Mouse (Mus musculus): ENCODE results near the gene Slc38a9. TPM values are rescaled to one million over a fixed set of nuclear protein-coding genes. Genes with fewer than 3 reads are reported as not detected.

The Slc38a9 gene
- total RNA-seq, 2 experiments from 2014 or later: 10.2 to 26.2 TPM

DNA sequence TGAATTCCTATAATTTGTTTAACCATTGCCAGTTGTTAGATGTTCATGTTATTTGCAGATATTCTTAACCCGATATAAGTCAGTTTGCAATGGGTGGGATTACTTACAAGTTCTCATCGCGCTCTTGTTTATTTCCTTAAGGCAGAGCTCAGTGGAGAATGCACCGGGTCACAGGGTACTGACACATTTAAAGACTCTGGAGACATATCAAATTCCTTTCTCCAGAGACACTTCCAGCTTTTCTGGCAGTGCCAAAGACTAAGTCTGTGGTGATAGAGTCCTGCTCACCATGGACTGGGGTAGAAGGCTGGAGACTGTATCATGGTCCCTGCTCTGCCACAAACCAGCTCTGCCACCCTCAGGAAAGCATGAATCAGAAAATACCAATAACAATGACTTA is 102.0 kb downstream of the Slc38a9 start:
- ATAC-seq (replicated peaks; ENCODE audit: poor library complexity, severe bottlenecking): no peak

DNA sequence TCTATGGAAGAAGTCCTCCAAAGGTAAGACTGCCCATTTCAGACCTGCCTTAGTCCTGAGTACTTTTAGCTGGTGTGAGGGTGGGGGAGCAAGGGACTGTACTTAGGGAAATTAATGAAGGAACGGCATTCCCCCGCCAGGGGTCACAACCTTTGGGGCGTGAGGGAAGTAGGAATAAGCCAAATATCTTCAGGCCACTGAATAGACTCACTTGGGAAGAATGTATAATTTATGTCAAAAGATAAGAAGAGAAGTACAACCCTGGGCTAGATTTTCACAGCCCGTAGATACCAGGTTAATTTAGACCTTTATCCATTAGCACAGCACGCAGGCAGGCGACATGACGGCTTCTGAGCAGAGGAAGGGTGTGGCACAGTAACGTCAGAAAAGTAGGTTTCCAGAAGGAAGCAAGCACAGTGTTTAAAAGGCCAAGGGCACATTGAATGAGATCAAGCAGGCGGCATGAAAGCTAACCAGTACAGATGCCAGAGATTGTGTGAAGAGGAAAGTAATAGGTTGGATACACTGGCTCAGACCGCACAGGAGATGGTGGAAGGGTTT is 103.1 kb downstream of the Slc38a9 start:
- ATAC-seq (replicated peaks; ENCODE audit: poor library complexity, severe bottlenecking): no peak

DNA sequence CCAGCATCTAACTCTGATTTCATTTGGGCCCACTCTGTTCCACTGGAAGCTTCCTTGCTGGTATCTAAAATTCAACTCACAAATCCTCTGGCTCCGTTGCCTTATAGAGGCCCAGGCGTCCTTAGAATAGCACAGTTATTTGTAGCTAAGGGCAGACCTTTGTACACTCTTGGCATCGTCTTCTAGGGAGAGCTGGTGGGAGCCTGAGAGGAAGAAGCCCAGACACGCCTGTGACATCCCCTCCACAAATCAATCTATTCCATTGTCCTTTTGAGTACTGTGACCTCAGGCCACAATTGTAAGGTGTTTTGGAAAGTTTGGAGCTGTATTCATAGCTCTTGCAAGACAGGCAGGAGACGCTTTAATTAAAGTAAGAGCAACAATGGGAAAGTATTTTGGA is 104.0 kb downstream of the Slc38a9 start:
- no peak for ATAC-seq (replicated peaks; ENCODE audit: poor library complexity, severe bottlenecking)

DNA sequence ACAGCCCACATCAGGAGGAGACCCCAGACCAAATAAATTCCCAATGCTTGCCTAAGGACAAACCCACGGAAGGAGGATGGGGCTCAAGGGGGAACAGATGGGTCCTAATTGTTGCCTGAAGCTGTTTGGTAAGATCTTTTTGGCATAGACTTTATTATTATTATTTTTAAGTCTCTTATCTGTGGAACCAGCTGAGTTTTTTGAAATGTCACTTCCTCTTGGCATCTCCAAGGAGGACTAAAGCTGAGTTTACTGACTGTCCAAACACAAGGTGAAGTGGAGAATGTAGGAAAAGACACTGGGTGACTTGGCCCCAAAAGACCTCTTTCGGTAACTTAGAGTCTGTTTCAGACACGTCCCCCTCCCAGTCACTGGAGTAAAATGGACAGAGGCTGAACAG is 105.1 kb downstream of the Slc38a9 start:
- no peak for ATAC-seq (replicated peaks; ENCODE audit: poor library complexity, severe bottlenecking)

DNA sequence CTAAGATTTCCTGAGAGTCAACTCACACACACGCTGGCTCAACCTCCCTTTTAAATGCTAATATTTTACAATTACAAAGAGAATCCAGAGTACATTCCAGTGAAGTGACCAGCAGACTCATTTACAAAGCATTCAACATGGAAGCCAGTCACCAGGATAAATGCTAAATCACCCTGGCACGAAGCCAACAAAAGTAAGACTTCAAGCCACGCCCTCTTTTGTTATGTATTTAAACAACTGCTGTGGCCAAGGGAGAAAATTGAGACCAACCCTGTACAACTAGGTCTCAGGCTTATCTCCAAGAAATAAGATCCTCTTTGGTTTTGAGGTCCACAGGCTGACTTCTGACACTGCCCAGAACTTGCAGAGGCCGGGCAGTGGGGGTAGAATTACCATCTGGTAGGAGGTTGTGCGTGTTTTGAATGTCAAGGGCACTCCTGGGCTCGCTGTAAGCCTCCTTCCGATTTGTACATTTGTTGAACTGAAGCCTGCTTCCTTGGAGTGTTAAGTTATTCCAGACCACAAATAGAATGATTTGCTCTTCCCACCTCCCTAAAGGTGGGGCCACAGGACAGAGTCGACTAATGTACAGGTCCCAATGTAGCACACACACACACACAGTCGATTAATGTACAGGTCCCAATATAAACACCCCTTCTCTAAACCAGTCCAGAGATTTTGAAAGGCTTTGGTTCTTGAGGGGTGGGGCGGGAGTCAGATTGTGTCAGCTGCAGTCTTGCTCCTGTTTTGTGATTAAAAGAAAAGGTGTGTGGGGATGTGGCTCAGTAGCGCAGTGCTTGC is 110.2 kb downstream of the Slc38a9 start:
- no peak for ATAC-seq (replicated peaks; ENCODE audit: poor library complexity, severe bottlenecking)

DNA sequence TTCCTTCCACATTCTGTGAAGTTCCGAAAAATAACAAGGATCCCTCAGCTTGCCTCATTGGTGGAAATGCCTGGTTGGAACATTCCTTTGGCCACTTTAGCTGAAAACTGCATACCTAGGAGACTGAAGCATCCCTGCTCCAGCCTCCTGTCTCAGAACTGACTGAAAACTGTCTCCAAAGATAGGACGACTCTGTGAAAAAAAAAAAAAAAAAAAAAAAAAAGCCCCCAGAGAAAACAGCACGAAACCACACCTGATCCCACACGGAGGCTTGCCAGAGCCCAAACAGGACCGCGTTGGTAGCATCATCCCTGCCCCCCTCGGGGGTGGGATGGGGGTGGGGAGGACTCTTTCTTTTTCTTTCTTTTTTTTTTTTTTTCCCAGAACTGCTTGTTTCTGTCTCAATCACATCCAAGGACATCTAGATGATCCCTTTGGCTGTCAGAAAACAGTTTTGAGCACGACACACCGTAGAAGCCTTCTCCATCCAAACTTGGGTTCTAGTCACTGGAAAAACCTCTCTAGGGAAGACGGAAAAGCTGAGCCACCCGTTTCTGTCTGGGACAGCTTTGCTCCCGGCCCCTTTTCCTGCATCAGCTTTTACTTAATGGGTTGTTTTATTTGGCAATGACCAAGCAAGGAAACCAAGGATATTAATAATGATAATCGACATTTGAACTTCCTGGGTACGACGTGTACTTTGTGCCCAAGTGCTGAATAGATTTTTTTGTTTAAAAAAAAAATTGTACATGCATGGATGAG is 111.1 kb downstream of the Slc38a9 start:
- ATAC-seq (replicated peaks; ENCODE audit: poor library complexity, severe bottlenecking): no peak

DNA sequence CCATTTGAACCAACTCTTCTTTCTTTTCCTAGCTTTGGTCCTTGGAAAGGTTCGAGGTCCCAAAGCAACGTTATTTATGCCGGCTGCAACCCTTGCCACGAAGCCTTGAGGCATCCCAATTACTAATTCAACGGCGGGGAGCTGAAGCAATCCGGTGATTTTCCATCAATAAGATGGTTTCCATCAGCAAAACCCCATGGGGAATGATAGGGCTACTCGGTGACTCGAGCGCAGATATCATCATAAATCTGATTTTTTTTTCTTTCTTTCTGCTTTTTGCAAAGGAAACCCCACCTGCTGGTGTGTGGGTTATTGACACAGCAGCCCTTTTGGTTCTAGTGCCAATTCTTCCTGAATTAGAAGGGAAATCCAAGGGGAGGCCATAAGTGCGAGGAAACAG is 111.7 kb downstream of the Slc38a9 start:
- ATAC-seq (replicated peaks; ENCODE audit: poor library complexity, severe bottlenecking): no peak

DNA sequence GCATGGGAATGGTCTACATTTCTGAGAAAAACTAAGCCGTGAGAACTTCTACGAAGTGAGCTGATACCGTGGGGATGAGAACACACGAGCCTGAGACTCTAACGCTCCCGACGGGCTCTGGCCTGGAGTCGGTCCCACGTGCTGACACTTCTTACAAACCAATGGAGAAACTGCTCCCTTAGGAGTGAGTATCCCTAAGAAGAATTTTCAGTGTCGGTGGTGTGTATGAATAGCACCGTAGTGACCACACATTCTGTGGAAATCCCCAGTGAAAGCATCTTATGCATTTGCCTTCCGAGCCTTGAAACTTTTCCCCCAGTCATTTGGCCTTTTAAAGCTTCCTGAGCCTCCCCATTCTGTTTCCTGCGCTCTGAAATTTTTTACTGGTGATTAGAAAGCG is 112.3 kb downstream of the Slc38a9 start:
- ATAC-seq (replicated peaks; ENCODE audit: poor library complexity, severe bottlenecking): no peak

DNA sequence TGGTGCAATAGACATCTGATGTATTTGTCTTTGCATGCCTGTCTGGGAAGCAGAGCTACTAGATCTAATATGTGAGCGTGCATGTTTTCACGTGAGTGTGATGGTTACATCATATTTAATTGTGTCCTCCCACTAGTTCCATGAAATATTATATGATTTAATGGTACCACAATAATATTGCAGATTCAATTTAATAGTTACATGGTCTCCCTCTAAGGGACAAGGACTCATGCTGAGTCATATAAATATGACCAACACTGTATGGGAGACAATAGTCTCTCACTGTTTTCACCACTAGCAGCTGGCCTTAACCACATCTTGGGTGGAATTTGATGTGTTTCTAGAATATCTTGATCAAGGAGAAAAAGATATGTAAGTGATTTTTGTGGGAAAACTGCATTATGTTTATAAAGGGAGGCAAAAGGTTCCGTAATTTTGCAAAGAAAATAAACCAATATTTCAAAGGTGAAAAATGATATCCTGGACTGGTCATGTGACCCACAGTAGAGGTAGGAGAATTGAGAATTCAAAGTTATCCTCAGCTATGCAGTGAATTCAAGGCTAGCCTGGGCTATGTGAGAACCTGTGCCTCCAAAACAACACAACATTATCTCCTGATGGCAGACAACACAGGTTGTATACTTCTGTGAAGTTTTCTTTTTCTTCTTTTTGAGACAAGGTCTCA is 113.6 kb downstream of the Slc38a9 start:
- ATAC-seq (replicated peaks; ENCODE audit: poor library complexity, severe bottlenecking): no peak

DNA sequence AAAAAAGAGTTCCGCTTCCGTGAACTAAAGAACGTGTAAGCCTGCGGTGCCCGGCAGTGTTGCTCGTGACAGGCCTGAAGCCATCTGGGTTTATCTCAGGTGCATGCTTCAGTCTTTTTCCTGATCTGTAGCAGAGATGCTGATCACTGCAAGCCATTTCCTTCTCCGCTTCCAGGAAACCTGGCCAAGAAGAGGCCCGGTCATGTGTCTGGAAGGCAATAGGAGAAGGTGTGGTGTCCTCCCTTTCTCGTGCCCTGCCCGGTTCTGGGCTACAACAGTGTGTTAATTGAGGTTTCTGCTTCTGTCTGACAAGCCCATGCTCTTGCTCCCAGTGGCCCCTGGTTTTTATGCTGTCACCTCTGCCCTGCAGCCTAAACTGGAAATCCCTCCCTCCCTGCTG is 115.3 kb downstream of the Slc38a9 start:
- no peak for ATAC-seq (replicated peaks; ENCODE audit: poor library complexity, severe bottlenecking)

DNA sequence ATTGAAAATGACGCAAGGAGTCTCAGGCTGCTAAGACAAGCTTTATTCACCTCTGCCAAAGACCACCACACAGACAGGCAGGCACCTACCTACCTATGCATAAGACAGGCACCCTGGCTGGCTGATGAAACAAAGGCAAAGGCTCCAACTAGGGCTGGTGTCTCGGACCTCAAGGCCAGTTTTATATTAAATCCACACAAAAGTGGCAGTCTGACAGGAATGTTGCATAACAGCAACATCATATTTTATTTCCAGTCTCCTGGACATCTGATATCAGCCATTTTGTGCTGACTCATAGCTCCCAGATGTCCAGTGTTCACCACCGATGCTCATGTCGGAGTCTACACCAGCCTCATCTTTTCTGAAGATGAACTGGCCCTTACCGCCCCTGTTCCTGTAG is 117.9 kb downstream of the Slc38a9 start:
- no peak for ATAC-seq (replicated peaks; ENCODE audit: poor library complexity, severe bottlenecking)

DNA sequence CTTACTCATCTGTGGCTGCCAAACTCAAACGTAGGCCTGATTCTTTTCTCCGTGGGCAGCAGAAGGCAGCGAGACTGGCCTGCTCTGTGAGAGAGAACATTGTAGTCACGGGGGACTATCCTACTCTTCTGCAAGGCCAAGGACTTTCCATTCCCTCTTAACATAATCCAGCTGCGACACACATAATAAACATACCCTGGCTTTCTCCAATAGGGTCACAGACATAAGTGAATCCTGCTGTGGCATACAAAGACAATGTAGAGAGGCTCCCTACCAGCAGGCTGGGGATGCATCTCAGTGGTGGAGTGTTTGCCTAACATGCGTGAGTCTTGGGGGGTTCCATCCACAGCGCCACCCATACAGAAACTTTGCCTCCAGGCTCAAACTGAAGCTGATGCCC is 124.8 kb downstream of the Slc38a9 start:
- no peak for ATAC-seq (replicated peaks; ENCODE audit: poor library complexity, severe bottlenecking)

DNA sequence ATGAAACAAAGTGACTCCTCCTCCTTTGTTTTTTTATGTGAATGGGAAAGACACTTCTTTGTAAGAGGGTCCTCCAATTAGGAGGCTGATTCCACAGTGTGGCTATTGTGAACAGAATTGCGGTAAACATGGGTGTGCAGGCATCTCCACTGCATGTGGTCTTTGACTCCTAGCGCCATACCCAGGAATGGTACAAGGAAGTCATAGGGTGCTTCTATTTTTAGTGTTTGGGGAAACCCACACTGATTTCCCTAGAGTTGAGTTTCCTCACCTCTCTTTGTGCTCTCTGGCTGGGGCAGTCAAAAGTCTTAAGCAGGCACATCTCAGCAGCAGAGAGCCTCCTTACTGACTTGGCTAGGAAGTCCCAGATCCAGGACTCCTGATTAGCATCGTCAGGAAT is 125.6 kb downstream of the Slc38a9 start:
- no peak for ATAC-seq (replicated peaks; ENCODE audit: poor library complexity, severe bottlenecking)

DNA sequence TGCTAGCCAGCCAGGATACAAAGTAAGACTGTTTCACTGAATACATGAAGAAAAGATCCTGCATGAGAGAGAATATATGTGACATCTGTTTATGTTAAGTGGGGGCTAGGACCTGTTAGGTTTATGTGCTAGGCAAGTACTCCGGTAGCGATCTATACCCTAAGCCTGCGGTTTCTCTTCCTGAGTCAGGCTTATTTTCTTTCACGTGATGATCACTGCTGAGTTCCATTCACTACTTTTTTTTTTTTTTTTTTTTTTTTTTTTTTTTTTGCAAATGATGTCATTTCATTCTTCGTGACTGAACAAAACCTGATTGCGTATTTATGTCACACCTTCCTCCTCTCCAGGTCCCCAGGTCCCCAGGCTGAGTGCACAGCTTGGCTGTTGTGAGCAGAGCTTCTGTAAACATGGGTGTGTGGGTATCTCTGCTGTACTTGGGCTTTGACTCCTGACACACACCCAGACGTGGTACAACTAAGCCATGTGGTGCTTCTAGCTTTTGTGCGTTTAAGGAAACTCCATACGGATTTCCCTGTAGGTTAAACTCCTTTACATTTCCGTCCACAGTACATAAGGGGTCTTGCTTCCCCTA is 126.5 kb downstream of the Slc38a9 start:
- ATAC-seq (replicated peaks; ENCODE audit: poor library complexity, severe bottlenecking): no peak

Other genes with a start within 250 kb of the Slc38a9 start
- gene Il6st, start 196.7 kb upstream of the Slc38a9 start, total RNA-seq (2014; fragmentation: Nextera tagmentation): 47.5 and 70.5 TPM in 2 replicates
- 29.1 and 33.4 TPM in 2 replicates for gene Il6st, start 196.7 kb upstream of the Slc38a9 start, total RNA-seq (2017)
- gene Il31ra, start 66.4 kb upstream of the Slc38a9 start, total RNA-seq (2014; fragmentation: Nextera tagmentation): 6.1 and 7.8 TPM in 2 replicates
- gene Il31ra, start 66.4 kb upstream of the Slc38a9 start, total RNA-seq (2017): 4.6 and 5.5 TPM in 2 replicates
- not detected in 2 replicates for gene Ddx4, start 8.3 kb upstream of the Slc38a9 start, total RNA-seq (2014; fragmentation: Nextera tagmentation)
- not detected in 2 replicates for gene Ddx4, start 8.3 kb upstream of the Slc38a9 start, total RNA-seq (2017)
- gene Plpp1, start 140.0 kb downstream of the Slc38a9 start, total RNA-seq (2014; fragmentation: Nextera tagmentation): not detected in 2 replicates
- gene Plpp1, start 140.0 kb downstream of the Slc38a9 start, total RNA-seq (2017): not detected in 2 replicates